Mouse (Mus musculus) liver, adult 2 months (tissue): ENCODE measurements around the gene Ccdc54. TPM values are rescaled to one million over a fixed set of nuclear protein-coding genes. Genes with fewer than 3 reads are reported as not detected.

ENCODE experiments used
- DNase-seq: peaks from one replicate; pipeline ENCODE4 v3.0.0-alpha.2; 2011; ENCODE audit warnings: low read depth, low spot score; ENCODE audit errors: extremely low read depth
- H3K27ac ChIP-seq: fragments of 200-500 bp; replicated peaks from 2 replicates; pipeline ENCODE4 v1.5.1; 2012; ENCODE audit warnings: low read depth, mild to moderate bottlenecking, control low read depth, inconsistent platforms, low read length; ENCODE audit not compliant: insufficient read depth
- H3K27me3 ChIP-seq: fragments of 200-500 bp; 2 replicates; pipeline ENCODE4 v1.6.1; 2012; ENCODE audit warnings: mild to moderate bottlenecking, moderate library complexity, low read length, inconsistent platforms; ENCODE audit not compliant: control insufficient read depth, insufficient read depth
- H3K36me3 ChIP-seq: fragments of 200-500 bp; 2 replicates; pipeline ENCODE4 v1.6.1; 2012; ENCODE audit warnings: low read length, inconsistent platforms; ENCODE audit not compliant: control insufficient read depth, insufficient read depth
- H3K4me1 ChIP-seq: fragments of 200-500 bp; 2 replicates; pipeline ENCODE4 v1.6.1; 2011; ENCODE audit warnings: low read length; ENCODE audit not compliant: control insufficient read depth, insufficient read depth
- H3K4me3 ChIP-seq: fragments of 200-500 bp; 2 replicates; pipeline ENCODE4 v1.5.1; 2011; ENCODE audit warnings: low read depth, mild to moderate bottlenecking, control low read depth, low read length, moderate library complexity; ENCODE audit not compliant: insufficient read depth
- H3K79me2 ChIP-seq: fragments of 200-500 bp; 2 replicates; pipeline ENCODE4 v1.6.1; 2012; ENCODE audit warnings: inconsistent platforms, mild to moderate bottlenecking, low read length, moderate library complexity; ENCODE audit not compliant: control insufficient read depth, insufficient read depth
- H3K9ac ChIP-seq: fragments of 200-500 bp; 2 replicates; pipeline ENCODE4 v1.6.1; 2012; ENCODE audit warnings: low read depth, mild to moderate bottlenecking, control low read depth, inconsistent platforms, low read length
- CTCF ChIP-seq: fragments of 200-500 bp; IDR thresholded peaks from 2 replicates; pipeline ENCODE4 v1.5.1; 2011; ENCODE audit warnings: low read depth, low read length, control low read depth
- POLR2A ChIP-seq: fragments of 200-500 bp; IDR thresholded peaks from 2 replicates; pipeline ENCODE4 v1.6.1; 2011; ENCODE audit warnings: low read length, control low read depth; ENCODE audit not compliant: insufficient read depth; ENCODE audit errors: extremely low read depth
- WGBS: fragments of 180-500 bp; shearing (Covaris S2); methylation state at CpG from one replicate; pipeline ENCODE4 v1.1.7; 2018; 5-methylcytosine and 5-hydroxymethylcytosine counted together
- polyA plus RNA-seq: library from polyadenylated mRNA; depleted of rRNA; stranded (reverse); fragments of >200 nt; gene quantifications from 2 replicates; pipeline ENCODE4 v1.2.3, GENCODE M21; 2012; rRNA removed
- total RNA-seq: library from RNA; depleted of rRNA; stranded (reverse); fragments of >200 nt; gene quantifications from 2 replicates; pipeline ENCODE4 v1.2.3, GENCODE M21; 2014; rRNA removed

The Ccdc54 gene
- total and polyA plus RNA-seq, 2 experiments, result not detected

DNA sequence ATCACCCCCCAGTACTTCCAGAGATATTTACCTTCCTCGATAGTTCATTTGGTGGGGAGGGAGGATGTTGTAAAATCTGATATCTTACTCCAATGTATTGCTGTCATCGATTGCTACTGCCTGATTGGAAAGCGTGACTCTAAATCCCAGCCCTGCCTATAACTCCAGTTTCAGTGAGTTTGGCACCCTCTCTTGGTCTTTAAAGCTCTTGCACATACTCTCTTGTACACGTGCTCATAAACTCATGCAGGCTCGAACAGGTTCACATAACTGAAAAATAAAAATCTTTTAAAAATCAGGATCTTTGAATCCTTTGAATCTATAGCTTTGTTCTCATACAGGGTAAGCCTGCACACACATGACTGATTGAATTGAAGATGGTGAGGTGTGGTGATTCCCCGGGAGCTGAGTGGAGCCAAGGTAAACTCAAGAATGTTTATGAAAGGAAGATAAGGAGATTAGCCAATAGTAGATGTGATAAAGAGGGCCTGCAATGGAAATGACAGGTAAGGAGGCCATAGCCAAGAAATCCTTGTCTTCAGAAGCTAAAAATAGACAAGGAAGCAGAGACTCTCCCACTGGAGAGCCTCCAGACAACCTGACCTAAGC is 31.7 kb downstream of the Ccdc54 start:
- Histone ChIP-seq H3K4me3 (no peak overlapping the region), H3K4me1 (no peaks in the 10 kb centered on the region), H3K9ac (no peak overlapping the region), H3K36me3 (no peaks in the 10 kb centered on the region), H3K27me3 (no peaks in the 10 kb centered on the region), H3K79me2 (no peaks in the 10 kb centered on the region), H3K27ac (no peak overlapping the region)
- DNase-seq, result no peak
- TF ChIP-seq CTCF (no peak), POLR2A (no peak)
- 64% methylated on average over 6 of the region's 6 CpGs for WGBS

DNA sequence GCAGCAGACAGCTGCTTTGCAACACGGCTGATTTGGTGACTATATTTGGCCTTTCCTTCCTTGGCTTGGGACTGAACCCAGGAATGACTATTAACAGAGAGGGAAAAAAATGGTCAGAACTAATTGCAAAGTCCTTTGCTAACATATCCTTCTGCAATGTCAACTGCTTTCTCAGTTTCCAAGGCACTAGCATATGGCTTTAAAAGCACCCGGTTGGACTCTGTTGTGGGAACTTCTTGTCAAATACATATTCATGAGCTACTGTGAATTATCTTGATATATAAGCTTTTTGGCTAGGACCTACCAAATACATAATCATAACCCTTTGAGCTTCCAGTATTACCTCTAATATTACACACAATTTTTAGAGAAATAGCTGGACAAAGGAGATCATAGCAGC is 37.1 kb downstream of the Ccdc54 start:
- 78% methylated on average over 2 of the region's 2 CpGs for WGBS
- no peak for DNase-seq

DNA sequence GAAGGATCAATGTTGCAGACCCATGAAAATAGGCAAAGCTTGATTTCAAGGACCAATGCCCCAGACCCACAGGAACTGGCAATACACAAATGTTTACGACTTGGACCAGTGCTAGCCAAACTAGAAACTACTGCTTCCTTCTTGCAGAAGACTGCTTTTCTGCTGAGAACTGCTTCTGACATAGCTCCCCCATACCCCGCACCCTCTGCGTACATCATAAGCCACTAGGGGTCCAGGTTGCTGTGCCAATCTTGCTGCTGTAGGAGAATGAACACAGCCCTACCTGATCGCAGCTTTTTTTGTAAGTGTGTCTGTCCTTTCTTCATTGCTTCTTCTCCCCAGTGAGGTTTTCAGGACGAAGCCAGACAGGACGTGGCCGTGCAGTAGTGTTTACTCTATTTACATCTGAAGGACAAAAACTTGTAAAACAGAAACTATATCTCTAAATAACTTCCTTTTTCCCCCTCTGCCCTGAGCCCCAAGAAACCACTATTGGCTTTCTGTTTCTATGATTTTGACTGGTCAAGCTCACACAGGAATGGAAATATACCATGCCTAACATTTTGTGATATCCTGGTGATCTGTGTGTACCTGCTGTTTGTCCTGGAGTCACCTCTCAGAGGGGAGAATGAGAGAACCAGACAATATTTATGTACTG is 39.0 kb downstream of the Ccdc54 start:
- Histone ChIP-seq H3K27me3 (no peaks in the 10 kb centered on the region), H3K4me3 (no peak overlapping the region), H3K79me2 (no peaks in the 10 kb centered on the region), H3K36me3 (no peaks in the 10 kb centered on the region), H3K4me1 (no peaks in the 10 kb centered on the region), H3K9ac (no peak overlapping the region), H3K27ac (no peak overlapping the region)
- DNase-seq, result peak; percentile 9
- TF ChIP-seq CTCF, result no peak
- 68% methylated on average over 7 of the region's 7 CpGs for WGBS

More for the DNA sequence above, 37.1 kb downstream of the Ccdc54 start:
- TF ChIP-seq POLR2A, result no peak
- TF ChIP-seq CTCF, result no peak
- H3K27me3 ChIP-seq, result no peaks in the 10 kb centered on the region
- H3K27ac ChIP-seq, result no peak overlapping the region
- H3K79me2 ChIP-seq, result no peaks in the 10 kb centered on the region
- no peaks in the 10 kb centered on the region for H3K36me3 ChIP-seq
- H3K4me1 ChIP-seq, result no peaks in the 10 kb centered on the region
- H3K9ac ChIP-seq, result no peak overlapping the region
- no peak overlapping the region for H3K4me3 ChIP-seq

DNA sequence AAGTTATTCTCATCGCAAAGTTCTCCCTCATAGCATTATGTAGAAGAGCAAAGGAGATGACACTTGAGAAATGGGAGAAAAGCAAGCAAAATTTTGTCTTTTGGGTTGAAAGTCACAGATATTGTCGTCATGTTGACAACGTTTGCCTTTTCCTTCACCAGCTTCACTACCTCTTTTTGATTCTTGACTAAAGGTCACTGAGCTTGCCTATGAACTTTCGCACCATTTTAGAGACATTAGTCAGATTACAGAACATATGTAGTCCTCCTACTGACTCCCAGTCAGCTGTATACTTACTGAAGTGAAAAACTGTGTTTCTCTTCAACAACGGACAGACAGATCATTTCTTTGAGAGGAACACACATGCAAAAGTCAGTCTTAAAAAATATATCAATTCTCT is 40.0 kb downstream of the Ccdc54 start:
- Histone ChIP-seq H3K27ac (no peak overlapping the region), H3K4me3 (no peak overlapping the region), H3K36me3 (no peaks in the 10 kb centered on the region), H3K27me3 (no peaks in the 10 kb centered on the region), H3K79me2 (no peaks in the 10 kb centered on the region), H3K9ac (no peak overlapping the region), H3K4me1 (no peaks in the 10 kb centered on the region)
- WGBS, result 75% methylated on average over 5 of the region's 5 CpGs
- no peak for TF ChIP-seq POLR2A
- no peak for TF ChIP-seq CTCF
- peak; percentile 16 for DNase-seq

DNA sequence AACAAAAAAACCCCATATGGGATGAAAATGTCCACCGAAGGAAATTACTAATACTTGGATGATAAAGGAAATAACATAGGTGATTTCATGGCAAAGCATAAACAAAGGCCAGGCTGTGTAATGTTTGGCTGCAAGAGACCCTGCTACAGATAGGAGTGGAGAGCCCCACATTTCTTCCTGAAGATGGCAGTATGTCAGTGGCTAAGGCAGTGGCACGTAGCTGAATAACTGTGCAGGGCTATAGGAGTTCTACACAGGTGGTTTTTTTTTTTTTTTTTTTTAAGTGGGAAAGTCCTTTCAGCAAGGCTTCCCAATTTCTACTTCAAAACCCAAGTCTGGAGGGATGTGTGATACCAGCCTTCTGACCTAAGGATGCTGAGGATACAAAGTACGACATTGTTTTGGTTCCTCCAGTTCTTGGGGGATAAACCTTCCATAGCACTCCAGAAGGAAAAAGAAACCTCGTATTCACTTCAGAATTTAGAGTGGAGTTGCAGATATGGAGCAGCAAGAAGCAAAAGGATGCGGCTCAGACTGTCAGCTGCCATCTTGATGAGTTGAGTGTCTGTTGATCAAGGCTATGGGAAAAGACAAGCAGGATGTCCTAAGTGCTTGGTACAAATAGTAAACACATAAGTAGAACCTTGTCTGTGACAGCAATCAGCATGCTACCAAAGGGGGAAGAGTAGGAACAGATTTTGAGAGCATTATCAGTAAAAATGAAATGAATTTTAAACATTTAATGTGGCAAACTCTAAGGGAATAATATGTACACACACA is 48.2 kb downstream of the Ccdc54 start:
- Histone ChIP-seq H3K27ac (no peak overlapping the region), H3K79me2 (no peaks in the 10 kb centered on the region), H3K27me3 (no peaks in the 10 kb centered on the region), H3K4me3 (no peak overlapping the region), H3K4me1 (no peaks in the 10 kb centered on the region), H3K9ac (no peak overlapping the region), H3K36me3 (no peaks in the 10 kb centered on the region)
- WGBS, result 63% methylated on average over 5 of the region's 5 CpGs
- TF ChIP-seq CTCF (no peak), POLR2A (no peak)
- no peak for DNase-seq

Other genes starting within 250 kb of the Ccdc54 start
- 8.6 and 9.7 TPM in 2 replicates for gene Bbx, start 158.8 kb downstream of the Ccdc54 start, total RNA-seq
- 1.6 and 2.0 TPM in 2 replicates for gene Bbx, start 158.8 kb downstream of the Ccdc54 start, polyA plus RNA-seq